Mouse (Mus musculus) lung, postnatal 0 days (tissue): ENCODE measurements at regions not wholly inside any gene's neighbourhood (a gene's known extent, or its start where the extent isn't known, plus 50 kb on each side); places are given as distances from the start of the nearest gene placed in this dataset.

Experiments
- CTCF ChIP-seq: IDR thresholded peaks from 2 replicates; pipeline ENCODE4 v1.5.1; 2016; ENCODE audit warnings: antibody characterized with exemption, mild to moderate bottlenecking
- EP300 ChIP-seq: IDR thresholded peaks from 2 replicates; pipeline ENCODE4 v1.6.1; 2016; ENCODE audit warnings: antibody characterized with exemption, mild to moderate bottlenecking, control low read depth

GRCm38 (mm10) chr13:35463850-35464249 is 195.8 kb upstream of the Cdyl start:
- TF ChIP-seq CTCF (no peak), EP300 (no peak)
